Mouse (Mus musculus) heart, embryonic 13.5 days (tissue): ENCODE results near the gene Olfr628. TPM values are rescaled to one million over a fixed set of nuclear protein-coding genes. Genes with fewer than 3 reads are reported as not detected.

ENCODE experiments used
- ATAC-seq: fragments of 200-750 bp; cut with Nextera tagmentation; 2 replicates; pipeline ENCODE4 v1.8.0; 2017; ENCODE audit warnings: moderate TSS enrichment; ENCODE audit not compliant: insufficient number of reproducible peaks, low FRiP score, low TSS enrichment; ENCODE audit errors: extremely low read depth
- H3K27ac ChIP-seq: fragments of 300-500 bp; sonication (generic); replicated peaks from 2 replicates; pipeline ENCODE4 v1.5.1; 2015; ENCODE audit warnings: moderate library complexity, mild to moderate bottlenecking, inconsistent platforms
- H3K27me3 ChIP-seq: fragments of 300-500 bp; sonication (generic); replicated peaks from 2 replicates; pipeline ENCODE4 v1.6.1; 2015; ENCODE audit warnings: mild to moderate bottlenecking, inconsistent platforms
- H3K36me3 ChIP-seq: fragments of 300-500 bp; sonication (generic); 2 replicates; pipeline ENCODE4 v1.6.1; 2015; ENCODE audit warnings: mild to moderate bottlenecking, inconsistent platforms
- H3K4me1 ChIP-seq: fragments of 300-500 bp; sonication (generic); 2 replicates; pipeline ENCODE4 v1.6.1; 2015; ENCODE audit warnings: inconsistent platforms
- H3K4me2 ChIP-seq: fragments of 300-500 bp; sonication (generic); 2 replicates; pipeline ENCODE4 v1.6.1; 2015; ENCODE audit warnings: inconsistent platforms, mild to moderate bottlenecking, moderate library complexity
- H3K4me3 ChIP-seq: fragments of 300-500 bp; sonication (generic); 2 replicates; pipeline ENCODE4 v1.5.1; 2015; ENCODE audit warnings: moderate library complexity, mild to moderate bottlenecking, inconsistent platforms
- H3K9ac ChIP-seq: fragments of 300-500 bp; sonication (generic); 2 replicates; pipeline ENCODE4 v1.6.1; 2015; ENCODE audit warnings: inconsistent platforms, mild to moderate bottlenecking, moderate library complexity
- H3K9me3 ChIP-seq: fragments of 300-500 bp; sonication (generic); 2 replicates; pipeline ENCODE4 v1.6.1; 2016; ENCODE audit warnings: inconsistent platforms
- WGBS: fragments of 180-500 bp; shearing (Covaris S2); methylation state at CpG from one replicate; pipeline ENCODE4 v1.1.7; 2015; ENCODE audit warnings: mixed read lengths; 5-methylcytosine and 5-hydroxymethylcytosine counted together
- polyA plus RNA-seq: library from polyadenylated mRNA; unstranded; fragments of >200 nt; fragmentation: Nextera tagmentation; extraction: Ambion mirVana; gene quantifications from 2 replicates; pipeline ENCODE4 v1.2.1, GENCODE M21; 2015

Olfr628 gene
- polyA plus RNA-seq, 1 experiment from 2014 or later: not detected

- WGBS: 70% methylated on average over 3 of the region's 3 CpGs
- no peak within 1 kb of the TSS for H3K4me3 ChIP-seq
Observed at GRCm38 (mm10) chr7:103779598-103779997, 49.4 kb downstream of the Olfr628 start, which contains the start of gene Olfr68. Gene Olfr68, minus strand, starts transcription at chr7:103779698.

More at GRCm38 (mm10) chr7:103779598-103779997, 49.4 kb downstream of the Olfr628 start, which contains the start of gene Olfr68:
- H3K9ac ChIP-seq: no peak within 1 kb of the TSS
- no peaks in the 10 kb centered on the region for H3K4me1 ChIP-seq
- H3K9me3 ChIP-seq: no peaks in the 10 kb centered on the region
- H3K4me2 ChIP-seq: no peak within 1 kb of the TSS
- no peak for ATAC-seq
- H3K27me3 ChIP-seq: no peaks in the 10 kb centered on the region
- no peak within 1 kb of the TSS for H3K27ac ChIP-seq
- H3K36me3 ChIP-seq: no peaks in the 10 kb centered on the region

Other genes starting within 250 kb of the Olfr628 start
- not detected in 2 replicates for gene Olfr609, start 232.3 kb upstream of the Olfr628 start, polyA plus RNA-seq
- gene Olfr610, start 218.3 kb upstream of the Olfr628 start, polyA plus RNA-seq: not detected in 2 replicates
- not detected in 2 replicates for gene Olfr611, start 209.5 kb upstream of the Olfr628 start, polyA plus RNA-seq
- not detected in 2 replicates for gene Olfr612, start 187.7 kb upstream of the Olfr628 start, polyA plus RNA-seq
- not detected in 2 replicates for gene Olfr613, start 182.3 kb upstream of the Olfr628 start, polyA plus RNA-seq
- gene Olfr615, start 174.3 kb upstream of the Olfr628 start, polyA plus RNA-seq: not detected in 2 replicates
- gene Olfr616, start 161.2 kb upstream of the Olfr628 start, polyA plus RNA-seq: not detected in 2 replicates
- gene Olfr617, start 157.3 kb upstream of the Olfr628 start, polyA plus RNA-seq: not detected in 2 replicates
- not detected in 2 replicates for gene Olfr618, start 140.3 kb upstream of the Olfr628 start, polyA plus RNA-seq
- not detected in 2 replicates for gene Olfr619, start 129.8 kb upstream of the Olfr628 start, polyA plus RNA-seq
- gene Olfr620, start 117.8 kb upstream of the Olfr628 start, polyA plus RNA-seq: not detected in 2 replicates
- not detected in 2 replicates for gene Olfr622, start 87.7 kb upstream of the Olfr628 start, polyA plus RNA-seq
- gene Olfr623, start 66.7 kb upstream of the Olfr628 start, polyA plus RNA-seq: not detected in 2 replicates
- gene Olfr624, start 59.2 kb upstream of the Olfr628 start, polyA plus RNA-seq: 0.03 TPM in 1 of 2 replicates, not detected in the other
- gene Olfr625-ps1, start 47.7 kb upstream of the Olfr628 start, polyA plus RNA-seq: not detected in 2 replicates
- gene Olfr243, start 15.7 kb upstream of the Olfr628 start, polyA plus RNA-seq: not detected in 2 replicates
- gene Olfr629, start 14.6 kb downstream of the Olfr628 start, polyA plus RNA-seq: not detected in 2 replicates
- gene Olfr630, start 27.0 kb downstream of the Olfr628 start, polyA plus RNA-seq: not detected in 2 replicates
- not detected in 2 replicates for gene Olfr69, start 41.2 kb downstream of the Olfr628 start, polyA plus RNA-seq
- not detected in 2 replicates for gene Olfr68, start 49.3 kb downstream of the Olfr628 start, polyA plus RNA-seq
- gene Olfr67, start 61.4 kb downstream of the Olfr628 start, polyA plus RNA-seq: not detected in 2 replicates
- gene Hbb-bt, start 83.6 kb downstream of the Olfr628 start, polyA plus RNA-seq: 7,919 and 10,944 TPM in 2 replicates
- gene Hbb-bs, start 97.7 kb downstream of the Olfr628 start, polyA plus RNA-seq: 15,930 and 21,711 TPM in 2 replicates
- gene Hbb-bh2, start 110.1 kb downstream of the Olfr628 start, polyA plus RNA-seq: not detected in 2 replicates
- gene Hbb-bh1, start 112.8 kb downstream of the Olfr628 start, polyA plus RNA-seq: 230 and 536 TPM in 2 replicates
- 25,617 and 43,684 TPM in 2 replicates for gene Hbb-y, start 122.8 kb downstream of the Olfr628 start, polyA plus RNA-seq
- gene Olfr66, start 155.9 kb downstream of the Olfr628 start, polyA plus RNA-seq: not detected in 2 replicates
- gene Olfr64, start 164.1 kb downstream of the Olfr628 start, polyA plus RNA-seq: not detected in 2 replicates
- gene Olfr65, start 173.1 kb downstream of the Olfr628 start, polyA plus RNA-seq: not detected in 2 replicates
- not detected in 2 replicates for gene Olfr631, start 198.5 kb downstream of the Olfr628 start, polyA plus RNA-seq
- gene Olfr632, start 204.0 kb downstream of the Olfr628 start, polyA plus RNA-seq: not detected in 2 replicates
- not detected in 2 replicates for gene Olfr633, start 214.1 kb downstream of the Olfr628 start, polyA plus RNA-seq
- not detected in 2 replicates for gene Olfr635, start 240.8 kb downstream of the Olfr628 start, polyA plus RNA-seq